Mouse (Mus musculus) inflammation-experienced regulatory T-cells (primary cell): ENCODE results near the gene Ccdc117. TPM values are rescaled to one million over a fixed set of nuclear protein-coding genes. Genes with fewer than 3 reads are reported as not detected.

ENCODE experiments used
- polyA plus RNA-seq, 2 experiments: library from polyadenylated mRNA; unstranded; fragments of 100-300 nt; shearing (Covaris generic); gene quantifications; one replicate each; pipeline ENCODE4 v1.2.1; 2017

Gene Ccdc117
- 10 to 100 TPM; 37.7 to 48.9 TPM for polyA plus RNA-seq

GRCm38 (mm10) chr11:5541799-5542481, at the start of gene Ccdc117:
TSS of gene Ccdc117 (minus strand) at chr11:5542187.

GRCm38 (mm10) chr11:5569474-5569873, 27.5 kb upstream of the Ccdc117 start, which contains the start of gene Ankrd36:
TSS of gene Ankrd36 (plus strand) at chr11:5569684.

GRCm38 (mm10) chr11:5520412-5521265, 21.3 kb downstream of the Ccdc117 start, which contains the start of gene Xbp1:
TSS of gene Xbp1 (plus strand) at chr11:5520659.

Other genes starting within 250 kb of the Ccdc117 start
- gene Znrf3, start 97.3 kb downstream of the Ccdc117 start, polyA plus RNA-seq = 10 to 100 TPM; 16.6 to 21.8 TPM
- 100 to 1,000 TPM; 141 to 151 TPM for gene Xbp1, start 21.5 kb downstream of the Ccdc117 start, polyA plus RNA-seq
- gene Ankrd36, start 27.5 kb upstream of the Ccdc117 start, polyA plus RNA-seq = under 1 TPM in 1 of 2 experiments, not detected in 1; 0.55 TPM
- 100 to 1,000 TPM; 151 to 176 TPM for gene Mrps24, start 173.5 kb upstream of the Ccdc117 start, polyA plus RNA-seq
- gene Urgcp, start 220.2 kb upstream of the Ccdc117 start, polyA plus RNA-seq = 10 to 100 TPM; 25.7 to 30.3 TPM
- gene Dbnl, start 246.3 kb upstream of the Ccdc117 start, polyA plus RNA-seq = 100 to 1,000 TPM; 259 to 276 TPM